Mouse (Mus musculus) hindbrain, embryonic 13.5 days (tissue): ENCODE data around the gene Scnm1. TPM values are rescaled to one million over a fixed set of nuclear protein-coding genes. Genes with fewer than 3 reads are reported as not detected.
"Not testable (repeated sequence)": the region's sequence is repeated elsewhere in the genome, so short reads cannot be mapped to it uniquely, and the experiment has no call there.

ENCODE experiments used
- ATAC-seq: fragments of 200-750 bp; cut with Nextera tagmentation; 2 replicates; pipeline ENCODE4 v1.8.0; 2017; ENCODE audit warnings: moderate TSS enrichment; ENCODE audit not compliant: low FRiP score
- H3K27ac ChIP-seq: fragments of 300-500 bp; sonication (generic); 2 replicates; pipeline ENCODE4 v1.5.1; 2015; ENCODE audit warnings: inconsistent platforms, mild to moderate bottlenecking, moderate library complexity
- H3K27me3 ChIP-seq: fragments of 300-500 bp; sonication (generic); 2 replicates; pipeline ENCODE4 v1.6.1; 2015; ENCODE audit warnings: mild to moderate bottlenecking, inconsistent platforms
- H3K36me3 ChIP-seq: fragments of 300-500 bp; sonication (generic); 2 replicates; pipeline ENCODE4 v1.6.1; 2015; ENCODE audit warnings: mild to moderate bottlenecking, inconsistent platforms
- H3K4me1 ChIP-seq: fragments of 300-500 bp; sonication (generic); replicated peaks from 2 replicates; pipeline ENCODE4 v1.6.1; 2015; ENCODE audit warnings: inconsistent platforms
- H3K4me2 ChIP-seq: fragments of 300-500 bp; sonication (generic); 2 replicates; pipeline ENCODE4 v1.6.1; 2015; ENCODE audit warnings: inconsistent platforms, mild to moderate bottlenecking, moderate library complexity
- H3K4me3 ChIP-seq: fragments of 300-500 bp; sonication (generic); 2 replicates; pipeline ENCODE4 v1.5.1; 2015; ENCODE audit warnings: mild to moderate bottlenecking, inconsistent platforms
- H3K9ac ChIP-seq: fragments of 300-500 bp; sonication (generic); 2 replicates; pipeline ENCODE4 v1.6.1; 2015; ENCODE audit warnings: mild to moderate bottlenecking, inconsistent platforms
- H3K9me3 ChIP-seq: fragments of 300-500 bp; sonication (generic); 2 replicates; pipeline ENCODE4 v1.6.1; 2016; ENCODE audit warnings: inconsistent platforms
- WGBS: fragments of 180-500 bp; shearing (Covaris S2); methylation state at CpG from one replicate; pipeline ENCODE4 v1.1.7; 2015; 5-methylcytosine and 5-hydroxymethylcytosine counted together
- polyA plus RNA-seq: library from polyadenylated mRNA; unstranded; fragments of >200 nt; fragmentation: Nextera tagmentation; extraction: Ambion mirVana; gene quantifications from 2 replicates; pipeline ENCODE4 v1.2.1, GENCODE M21; 2015

The Scnm1 gene
- polyA plus RNA-seq, 1 experiment from 2014 or later = 95.9 TPM

DNA sequence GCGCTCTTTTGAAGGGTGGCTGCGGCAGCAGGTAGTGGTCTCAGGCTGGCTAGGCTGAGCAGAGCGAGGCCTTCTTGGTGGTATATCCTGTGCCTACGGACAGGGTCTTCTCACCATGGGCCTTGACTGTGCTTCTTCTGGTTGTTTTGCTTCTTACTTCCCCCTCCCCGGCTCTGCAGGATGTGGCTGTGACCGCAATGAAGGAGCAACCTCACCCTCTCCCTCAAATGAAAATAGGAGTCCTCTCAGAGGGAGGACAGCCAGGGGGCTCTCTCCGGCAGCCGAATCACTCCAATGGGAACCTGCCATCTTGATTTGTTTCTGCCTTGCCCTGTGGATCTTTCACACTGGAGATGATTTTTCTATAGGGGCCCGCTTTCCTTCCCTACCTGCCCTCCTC lies 7.7 kb upstream of the Scnm1 start:
- 91% methylated on average over 9 of the region's 9 CpGs for WGBS
- Histone ChIP-seq H3K9ac (no peak overlapping the region), H3K4me2 (no peak overlapping the region), H3K9me3 (no peaks in the 10 kb centered on the region), H3K4me3 (no peak overlapping the region), H3K4me1 (peaks cover 5% of the 10 kb centered on the region), H3K36me3 (peaks cover 29% of the 10 kb centered on the region), H3K27me3 (no peaks in the 10 kb centered on the region), H3K27ac (no peak overlapping the region)
- ATAC-seq = no peak

DNA sequence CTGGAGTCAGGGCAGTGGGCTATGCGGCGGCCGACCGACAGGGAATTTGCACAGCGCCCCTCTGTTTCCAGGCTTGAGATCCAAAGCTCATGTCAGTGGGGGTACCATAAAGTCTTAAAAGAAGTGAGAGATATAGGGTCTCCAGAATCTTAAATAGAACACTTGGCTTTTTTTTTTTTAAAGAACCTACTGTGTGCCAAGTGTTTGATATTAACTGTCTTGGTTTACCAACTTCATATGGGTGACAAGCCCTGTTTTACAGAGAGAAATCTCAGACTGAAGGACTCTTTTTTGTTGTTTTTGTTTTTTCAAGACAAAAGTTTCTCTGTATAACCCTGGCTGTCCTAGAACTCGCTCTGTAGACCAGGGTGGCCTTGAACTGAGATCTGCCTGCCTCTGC lies 7.0 kb upstream of the Scnm1 start:
- no peaks in the 10 kb centered on the region for H3K27me3 ChIP-seq
- no peak for ATAC-seq
- H3K4me1 ChIP-seq = peaks cover 11% of the 10 kb centered on the region
- H3K27ac ChIP-seq = no peak overlapping the region
- H3K4me3 ChIP-seq = no peak overlapping the region
- 90% methylated on average over 6 of the region's 6 CpGs for WGBS
- peaks cover 29% of the 10 kb centered on the region for H3K36me3 ChIP-seq
- H3K9ac ChIP-seq = no peak overlapping the region
- no peaks in the 10 kb centered on the region for H3K9me3 ChIP-seq
- no peak overlapping the region for H3K4me2 ChIP-seq

DNA sequence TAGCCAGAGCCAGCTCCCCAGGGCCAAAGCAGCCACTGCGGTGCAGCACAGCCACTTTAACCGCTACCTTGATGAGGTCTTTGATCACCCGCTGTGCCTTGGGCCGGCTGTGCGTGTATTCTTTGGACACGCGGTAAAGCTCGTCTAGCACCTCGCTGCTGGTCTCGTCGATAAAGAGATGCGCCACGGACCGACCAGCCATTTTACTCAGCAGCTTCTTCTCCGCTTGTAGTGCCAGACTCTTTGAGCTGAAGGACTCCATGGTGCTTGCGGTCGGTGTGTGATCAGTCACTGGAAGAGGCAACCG lies 6.4 kb upstream of the Scnm1 start:
- Histone ChIP-seq H3K4me1 (peaks cover 17% of the 10 kb centered on the region), H3K9me3 (no peaks in the 10 kb centered on the region), H3K27ac (no peak overlapping the region), H3K4me3 (no peak overlapping the region), H3K4me2 (no peak overlapping the region), H3K36me3 (peaks cover 29% of the 10 kb centered on the region), H3K27me3 (no peaks in the 10 kb centered on the region), H3K9ac (no peak overlapping the region)
- ATAC-seq = no peak
- 65% methylated on average over 18 of the region's 18 CpGs for WGBS

DNA sequence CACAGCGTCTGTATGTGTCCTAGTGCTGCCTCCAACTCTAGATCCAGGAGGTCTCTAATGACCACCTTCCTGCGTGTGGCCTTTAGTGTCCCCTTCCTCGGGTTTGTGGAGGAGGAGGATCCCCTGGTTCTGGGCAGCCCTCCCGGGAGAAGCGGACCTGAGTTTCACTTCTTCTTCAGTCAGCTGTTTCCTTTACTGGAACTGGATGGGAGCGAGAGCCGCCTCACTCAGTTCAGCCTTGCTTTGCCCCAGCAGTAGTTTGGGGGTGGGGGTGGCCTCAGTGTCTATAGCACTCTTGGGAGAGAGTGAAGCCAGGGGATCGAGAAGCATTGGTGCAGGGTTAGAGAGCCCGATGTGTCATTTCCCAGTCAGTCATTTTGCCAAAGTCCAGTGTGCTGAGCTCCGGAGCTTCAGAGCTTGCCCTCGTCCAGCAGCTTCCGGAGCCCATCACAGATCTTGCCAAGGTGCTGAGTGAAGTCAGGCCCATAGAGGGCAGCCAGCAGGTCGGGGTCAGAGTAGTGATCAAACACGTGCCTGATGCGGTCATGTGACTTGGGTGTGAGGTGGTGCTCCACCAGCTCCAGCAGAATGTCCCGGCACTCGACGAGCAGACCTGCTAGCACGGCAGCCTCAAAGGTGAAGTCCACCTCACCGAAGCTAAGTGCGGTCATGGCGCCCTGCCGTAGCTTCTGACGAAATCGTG lies 5.9 kb upstream of the Scnm1 start:
- H3K36me3 ChIP-seq = peaks cover 29% of the 10 kb centered on the region
- no peak for ATAC-seq
- no peak overlapping the region for H3K9ac ChIP-seq
- H3K4me1 ChIP-seq = peaks cover 22% of the 10 kb centered on the region
- no peaks in the 10 kb centered on the region for H3K9me3 ChIP-seq
- H3K27ac ChIP-seq = no peak overlapping the region
- 74% methylated on average over 25 of the region's 25 CpGs for WGBS
- H3K4me2 ChIP-seq = no peak overlapping the region
- H3K4me3 ChIP-seq = no peak overlapping the region
- H3K27me3 ChIP-seq = no peaks in the 10 kb centered on the region

DNA sequence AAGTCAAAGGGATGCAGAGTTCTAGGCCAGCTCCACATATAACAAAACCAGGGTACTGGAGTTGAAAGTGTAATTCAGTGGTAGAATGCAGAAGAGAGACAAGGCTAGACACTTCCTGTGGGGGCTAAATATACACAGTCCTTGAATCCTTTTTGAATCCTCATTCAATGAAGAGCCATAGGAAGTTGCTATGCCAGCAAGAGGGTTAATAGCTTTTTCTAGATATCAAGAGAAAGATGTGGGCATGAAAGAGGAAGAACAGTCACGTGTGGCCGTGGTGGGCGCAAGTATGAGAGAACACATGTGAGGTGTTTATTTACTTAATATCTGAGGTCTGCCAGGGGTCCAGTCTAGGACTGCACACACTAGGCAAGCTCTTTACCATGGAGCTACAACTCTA lies 2.5 kb upstream of the Scnm1 start:
- Histone ChIP-seq H3K4me1 (peaks cover 29% of the 10 kb centered on the region), H3K4me3 (no peak overlapping the region), H3K9me3 (no peaks in the 10 kb centered on the region), H3K36me3 (peaks cover 27% of the 10 kb centered on the region), H3K27ac (no peak overlapping the region), H3K27me3 (no peaks in the 10 kb centered on the region), H3K9ac (no peak overlapping the region), H3K4me2 (no peak overlapping the region)
- ATAC-seq = no peak
- WGBS = 93% methylated on average over 3 of the region's 3 CpGs

DNA sequence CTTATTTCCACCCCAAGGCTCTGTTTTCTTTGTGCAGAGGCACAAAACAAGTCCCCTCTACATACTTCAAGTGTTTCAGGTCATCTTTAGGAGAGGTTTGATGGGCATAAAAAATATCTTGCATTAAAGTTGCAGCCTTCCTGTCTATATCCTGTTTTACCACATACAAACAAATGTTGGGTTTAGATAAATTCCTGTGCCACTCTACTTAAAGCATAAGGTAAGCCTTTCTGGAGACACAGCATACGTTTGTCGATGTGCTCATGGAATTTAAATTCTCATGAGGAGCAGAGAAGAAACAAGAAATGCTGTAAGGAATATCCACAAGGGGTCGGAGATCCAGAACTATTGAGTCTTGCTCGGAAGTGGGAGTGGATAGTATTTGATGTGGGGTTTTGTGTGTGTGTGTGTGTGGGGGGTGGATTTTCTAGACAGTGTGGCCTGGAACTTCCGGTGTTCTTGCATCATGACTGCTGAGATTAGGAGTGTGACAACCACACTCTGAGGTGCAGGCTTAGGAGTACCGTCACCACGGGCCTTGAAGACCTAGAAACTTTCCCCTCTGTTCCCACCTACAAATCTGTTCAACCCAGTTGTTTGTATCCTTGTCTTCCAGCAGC lies 1.7 kb upstream of the Scnm1 start:
- peak overlapping the region; percentile 61 for H3K9ac ChIP-seq
- no peaks in the 10 kb centered on the region for H3K27me3 ChIP-seq
- ATAC-seq = no peak
- peaks cover 19% of the 10 kb centered on the region for H3K36me3 ChIP-seq
- 93% methylated on average over 7 of the region's 7 CpGs for WGBS
- H3K4me1 ChIP-seq = peaks cover 29% of the 10 kb centered on the region
- H3K4me2 ChIP-seq = peak overlapping the region; percentile 62
- H3K4me3 ChIP-seq = peak overlapping the region; percentile 36
- H3K9me3 ChIP-seq = no peaks in the 10 kb centered on the region
- no peak overlapping the region for H3K27ac ChIP-seq

DNA sequence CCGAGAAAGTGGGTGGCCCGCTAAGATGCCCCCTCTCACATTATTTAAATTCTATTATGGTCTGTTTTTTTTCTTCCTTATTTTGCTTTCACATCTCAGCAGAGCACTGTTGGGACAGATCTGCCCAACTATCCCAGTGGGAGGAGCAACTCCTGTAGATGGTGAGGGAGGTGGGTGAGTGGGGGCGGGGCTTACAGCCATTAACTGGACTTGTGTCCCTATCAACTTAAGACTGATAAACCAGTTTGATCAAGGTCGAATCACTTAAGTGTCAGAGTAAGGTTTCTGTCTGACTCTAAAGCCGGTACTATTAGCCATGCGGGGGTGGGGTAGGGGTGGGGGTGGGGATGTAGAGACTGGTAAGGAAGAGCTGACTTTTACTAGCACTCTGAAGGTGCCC lies 1.2 kb upstream of the Scnm1 start:
- Histone ChIP-seq H3K9me3 (no peaks in the 10 kb centered on the region), H3K36me3 (peaks cover 19% of the 10 kb centered on the region), H3K27ac (no peak overlapping the region), H3K27me3 (no peaks in the 10 kb centered on the region), H3K9ac (peak overlapping the region; percentile 61), H3K4me3 (peak overlapping the region; percentile 36), H3K4me2 (peak overlapping the region; percentile 62), H3K4me1 (peaks cover 29% of the 10 kb centered on the region)
- ATAC-seq = 0 out of 2 replicates have a peak, but pooled peaks have one; percentile 12
- 35% methylated on average over 6 of the region's 6 CpGs for WGBS

DNA sequence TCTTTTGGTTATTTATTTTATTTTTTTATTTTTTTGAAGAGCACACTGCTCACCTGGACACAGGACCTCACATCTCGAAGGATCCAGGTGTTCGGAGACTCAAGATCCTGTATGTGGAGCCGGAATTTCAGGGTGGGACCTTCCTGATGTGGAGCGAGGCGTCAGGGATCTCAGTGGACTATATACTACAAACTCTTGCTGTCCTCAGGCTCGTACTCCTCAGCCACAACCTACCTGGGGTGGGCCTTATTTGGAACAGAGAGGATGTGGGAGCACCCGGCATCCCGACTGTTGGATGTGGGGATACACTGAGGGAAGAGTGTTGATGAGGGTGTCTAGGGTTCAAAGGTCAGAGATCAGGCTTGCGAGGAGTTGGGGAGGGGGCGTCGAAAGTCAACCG lies 322 bp upstream of the Scnm1 start:
- not testable (repeated sequence) for H3K27me3 ChIP-seq, H3K9ac ChIP-seq, H3K9me3 ChIP-seq, H3K27ac ChIP-seq, H3K4me2 ChIP-seq
- no CpG with 5 or more reads among the region's 12 CpGs for WGBS
- H3K36me3 ChIP-seq = peaks cover 21% of the 10 kb centered on the region
- H3K4me1 ChIP-seq = peaks cover 29% of the 10 kb centered on the region
- peak; percentile 72 for ATAC-seq
- H3K4me3 ChIP-seq = peak overlapping the region; percentile 67

DNA sequence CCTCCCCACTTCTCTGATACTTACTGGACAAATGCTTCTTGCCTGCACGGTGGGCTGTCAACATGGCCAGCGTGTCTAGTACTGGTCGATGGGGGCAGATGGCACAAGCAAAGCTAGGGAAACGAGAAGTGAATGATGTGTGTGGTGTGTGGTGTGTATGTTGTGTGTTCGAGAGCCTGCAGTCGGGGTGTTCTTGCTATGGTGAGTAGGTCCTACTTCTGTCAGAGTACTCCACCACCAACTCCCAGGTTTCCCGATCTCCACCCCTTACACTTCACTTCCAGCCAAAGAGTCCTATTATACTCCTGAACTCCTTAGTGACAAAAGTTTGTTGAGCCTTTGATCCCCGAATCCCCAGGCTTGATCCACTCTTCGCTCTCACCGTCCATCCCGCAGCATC lies 635 bp downstream of the Scnm1 start:
- H3K36me3 ChIP-seq = peaks cover 29% of the 10 kb centered on the region
- no peaks in the 10 kb centered on the region for H3K9me3 ChIP-seq
- ATAC-seq = peak; percentile 18; the same call in 1 of the 2 replicates
- H3K4me2 ChIP-seq = peak overlapping the region; percentile 86
- H3K27ac ChIP-seq = peak overlapping the region; percentile 86
- H3K9ac ChIP-seq = peak overlapping the region; percentile 88
- H3K4me1 ChIP-seq = peaks cover 29% of the 10 kb centered on the region
- peak overlapping the region; percentile 67 for H3K4me3 ChIP-seq
- no peaks in the 10 kb centered on the region for H3K27me3 ChIP-seq
- WGBS = 65% methylated on average over 11 of the region's 11 CpGs

DNA sequence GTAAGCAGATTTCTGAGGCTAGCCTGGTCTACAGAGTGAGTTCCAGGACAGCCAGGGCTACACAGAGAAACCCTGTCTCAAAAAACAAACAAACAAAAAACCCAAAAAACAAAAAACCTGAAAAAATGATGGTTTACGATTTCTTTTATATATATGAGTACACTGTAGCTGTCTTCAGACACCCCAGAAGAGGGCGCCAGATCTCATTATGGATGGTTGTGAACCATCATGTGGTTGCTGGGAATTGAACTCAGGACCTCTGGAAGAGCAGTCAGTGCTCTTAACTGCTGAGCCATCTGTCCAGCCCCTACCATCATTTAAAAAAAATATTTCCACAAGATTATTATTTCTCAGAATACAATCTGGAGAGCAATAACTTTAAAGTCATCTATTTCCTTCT lies 1.4 kb downstream of the Scnm1 start:
- H3K9me3 ChIP-seq, ATAC-seq, H3K27me3 ChIP-seq, H3K9ac ChIP-seq, H3K27ac ChIP-seq, H3K4me2 ChIP-seq: not testable (repeated sequence)
- Histone ChIP-seq H3K4me3 (0 out of 2 replicates have a peak overlapping the region, but pooled peaks have one; percentile 67), H3K4me1 (peaks cover 29% of the 10 kb centered on the region), H3K36me3 (peaks cover 27% of the 10 kb centered on the region)
- WGBS = 91% methylated on average over 2 of the region's 2 CpGs

DNA sequence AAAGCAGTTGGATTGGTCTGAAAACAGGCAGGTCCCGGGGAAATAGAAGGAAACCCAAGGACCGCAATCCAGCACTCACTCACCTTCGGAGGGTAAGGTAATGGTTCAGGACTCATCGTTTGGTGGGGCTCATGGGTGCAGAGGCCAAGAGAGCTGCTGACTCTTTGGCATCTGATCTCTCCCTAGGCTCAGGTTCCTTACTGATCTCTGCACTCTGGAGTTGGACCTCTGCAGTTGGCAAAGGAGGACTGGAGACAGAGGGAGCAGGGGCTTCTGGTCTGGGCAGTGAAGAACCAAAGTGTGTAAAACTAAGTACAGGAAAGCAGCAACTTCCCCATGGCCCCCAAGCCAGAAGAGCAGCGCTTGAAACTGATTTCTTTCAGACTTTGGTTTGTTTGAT lies 3.7 kb downstream of the Scnm1 start:
- no peak for ATAC-seq
- WGBS = 91% methylated on average over 5 of the region's 5 CpGs
- H3K36me3 ChIP-seq = peaks cover 27% of the 10 kb centered on the region
- H3K9ac ChIP-seq = peak overlapping the region; percentile 19; the same call in 1 of the 2 replicates
- no peaks in the 10 kb centered on the region for H3K27me3 ChIP-seq
- H3K9me3 ChIP-seq = no peaks in the 10 kb centered on the region
- no peak overlapping the region for H3K4me2 ChIP-seq
- H3K4me3 ChIP-seq = no peak overlapping the region
- H3K4me1 ChIP-seq = peaks cover 15% of the 10 kb centered on the region
- no peak overlapping the region for H3K27ac ChIP-seq

DNA sequence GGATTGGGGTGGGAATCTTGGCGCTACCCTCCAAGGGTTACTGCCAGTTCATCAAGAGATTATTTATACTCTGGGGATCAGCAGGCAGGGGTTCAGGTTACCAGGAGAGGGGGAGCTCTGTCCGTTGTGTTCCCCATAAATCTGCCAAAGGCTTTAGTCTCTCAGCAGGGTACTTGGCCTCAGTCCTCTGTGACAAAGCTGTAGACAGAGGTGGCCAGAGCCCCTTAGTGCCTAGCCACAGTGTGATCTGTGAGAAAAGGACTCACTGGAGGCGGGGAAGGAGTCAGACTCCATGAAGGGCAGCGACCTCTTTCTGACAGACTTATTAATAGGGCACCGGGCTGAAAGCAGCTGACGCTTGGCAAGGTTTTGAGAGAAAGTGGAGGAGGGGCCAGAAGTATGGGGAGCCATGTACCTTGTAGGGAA lies 4.6 kb downstream of the Scnm1 start:
- no peak for ATAC-seq
- no peaks in the 10 kb centered on the region for H3K27me3 ChIP-seq
- no peak overlapping the region for H3K9ac ChIP-seq
- no peak overlapping the region for H3K4me2 ChIP-seq
- 47% methylated on average over 6 of the region's 6 CpGs for WGBS
- no peak overlapping the region for H3K27ac ChIP-seq
- H3K36me3 ChIP-seq = peaks cover 27% of the 10 kb centered on the region
- peaks cover 16% of the 10 kb centered on the region for H3K4me1 ChIP-seq
- H3K4me3 ChIP-seq = no peak overlapping the region
- H3K9me3 ChIP-seq = no peaks in the 10 kb centered on the region

DNA sequence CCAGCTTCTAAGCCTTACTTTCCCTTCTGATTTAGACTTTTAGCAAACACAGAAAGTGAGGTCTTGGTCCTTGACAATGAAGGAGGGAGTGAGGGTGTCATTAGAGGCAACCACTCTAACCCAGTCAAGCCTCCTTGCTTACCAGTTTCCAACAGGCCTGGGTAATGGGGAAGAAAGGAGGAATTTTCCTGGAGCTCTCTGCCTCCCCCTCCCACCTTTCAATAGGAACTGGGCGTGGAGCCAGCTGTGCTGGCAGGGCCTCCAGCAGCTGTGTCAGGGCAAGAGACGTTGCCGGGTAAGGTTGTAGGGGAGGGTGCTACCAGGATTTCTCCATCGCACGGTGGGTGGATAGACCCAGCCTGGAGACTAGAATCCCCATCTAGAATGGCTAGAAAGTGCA lies 8.8 kb downstream of the Scnm1 start:
- Histone ChIP-seq H3K9me3 (no peaks in the 10 kb centered on the region), H3K4me3 (no peak overlapping the region), H3K4me2 (no peak overlapping the region), H3K27me3 (no peaks in the 10 kb centered on the region), H3K27ac (peak overlapping the region; percentile 30; the same call in 1 of the 2 replicates), H3K36me3 (peaks cover 51% of the 10 kb centered on the region), H3K4me1 (peaks cover 8% of the 10 kb centered on the region; the same call in 1 of the 2 replicates), H3K9ac (no peak overlapping the region)
- ATAC-seq = no peak
- 35% methylated on average over 5 of the region's 5 CpGs for WGBS
